Mouse (Mus musculus) retina, adult 2 months (tissue): Measurements from ENCODE around the gene Muc13.

Experiments used
- DNase-seq: peaks from one replicate; pipeline ENCODE4 v3.0.0-alpha.2; 2012; ENCODE audit warnings: low read depth, low spot score

Muc13 gene

GRCm38 (mm10) chr16:33824603-33825002 lies 30.8 kb downstream of the Muc13 start:
- no peak for DNase-seq

GRCm38 (mm10) chr16:33828496-33828895 lies 34.7 kb downstream of the Muc13 start:
- no peak for DNase-seq

GRCm38 (mm10) chr16:33829301-33829831 lies 35.5 kb downstream of the Muc13 start, which contains the start of gene Itgb5:
Gene Itgb5, plus strand, starts transcription at chr16:33829665.
- no peak for DNase-seq

GRCm38 (mm10) chr16:33829842-33830511 lies 36.1 kb downstream of the Muc13 start:
- DNase-seq: no peak

GRCm38 (mm10) chr16:33830512-33831105 lies 36.8 kb downstream of the Muc13 start:
- DNase-seq: no peak

GRCm38 (mm10) chr16:33832057-33832456 lies 38.2 kb downstream of the Muc13 start:
- DNase-seq: no peak

GRCm38 (mm10) chr16:33832728-33833428 lies 39.0 kb downstream of the Muc13 start:
- no peak for DNase-seq

GRCm38 (mm10) chr16:33833429-33833753 lies 39.6 kb downstream of the Muc13 start:
- no peak for DNase-seq

GRCm38 (mm10) chr16:33833781-33834482 lies 40.1 kb downstream of the Muc13 start:
- DNase-seq: no peak

GRCm38 (mm10) chr16:33836676-33837075 lies 42.8 kb downstream of the Muc13 start:
- DNase-seq: no peak

GRCm38 (mm10) chr16:33837191-33837590 lies 43.4 kb downstream of the Muc13 start:
- no peak for DNase-seq

GRCm38 (mm10) chr16:33840616-33841015 lies 46.8 kb downstream of the Muc13 start:
- no peak for DNase-seq

- no peak for DNase-seq
These were observed 48.4 kb downstream of the Muc13 start for GRCm38 (mm10) chr16:33842081-33842880.

- DNase-seq: no peak
These were observed 50.3 kb downstream of the Muc13 start for GRCm38 (mm10) chr16:33844150-33844611.

GRCm38 (mm10) chr16:33844866-33845265 lies 51.0 kb downstream of the Muc13 start:
- no peak for DNase-seq

- DNase-seq: no peak
These were observed 59.4 kb downstream of the Muc13 start for GRCm38 (mm10) chr16:33853271-33853670.

- no peak for DNase-seq
These were observed 64.9 kb downstream of the Muc13 start for GRCm38 (mm10) chr16:33858766-33859165.

GRCm38 (mm10) chr16:33859380-33859779 lies 65.5 kb downstream of the Muc13 start:
- no peak for DNase-seq

- peak; percentile 33 for DNase-seq
These were observed 66.3 kb downstream of the Muc13 start for GRCm38 (mm10) chr16:33859988-33860700.

- DNase-seq: no peak
These were observed 68.6 kb downstream of the Muc13 start for GRCm38 (mm10) chr16:33862406-33862805.
